Comparison of ENCODE assay signal across 25 mouse cellular contexts in the genomic region with DNA sequence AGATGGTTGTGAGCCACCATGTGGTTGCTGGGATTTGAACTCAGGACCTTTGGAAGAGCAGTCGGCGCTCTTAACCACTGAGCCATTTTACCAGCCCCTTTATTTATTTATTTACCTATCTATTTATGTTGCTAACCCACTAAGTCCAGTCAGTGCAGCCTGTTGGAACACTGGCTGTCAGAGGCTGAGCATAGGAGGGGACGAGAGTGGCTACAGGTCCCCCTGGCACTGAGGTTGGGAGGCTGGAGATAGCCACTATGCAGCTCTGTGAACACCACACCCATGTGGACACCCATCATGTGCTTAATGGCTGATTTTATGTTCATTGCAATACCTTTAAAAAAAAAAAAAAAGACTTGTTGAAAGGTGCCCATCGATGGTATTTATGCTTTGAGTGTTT. TPM values are rescaled to one million over a fixed set of nuclear protein-coding genes. Genes with fewer than 3 reads are reported as not detected.
A peak's percentile ranks its signal among the peaks of the same experiment; 100 is the strongest.
DNase-seq lines count a peak whose midpoint lies in the region; ATAC-seq and TF ChIP-seq lines count a peak whose summit lies in the region.
"Had no signal": no experiment of that assay in that cellular context is flagged by ENCODE, and none has a peak within 500 bp of the region (broad histone marks: within the 10 kb centered on the region; RNA-seq: fewer than 3 reads in every experiment).

No protein-coding gene starts in this region.

- no peak overlapping the region for H3K9ac ChIP-seq in forebrain, embryonic 15.5 days (replicated peaks)
- no peak overlapping the region for H3K9ac ChIP-seq in forebrain, embryonic 13.5 days
- H3K9ac ChIP-seq in heart, embryonic 12.5 days: no peak overlapping the region
- no peak overlapping the region for H3K9ac ChIP-seq in limb, embryonic 14.5 days (ENCODE audit: low read depth, low read length, severe bottlenecking)
- H3K9ac ChIP-seq: hindbrain, embryonic 15.5 days; limb, embryonic 12.5 days; liver, embryonic 13.5 days; midbrain, embryonic 12.5 days had no signal

- H3K4me1 ChIP-seq in forebrain, embryonic 15.5 days: peaks cover 39% of the 10 kb centered on the region
- H3K4me1 ChIP-seq in forebrain, embryonic 13.5 days: peaks cover 33% of the 10 kb centered on the region
- H3K4me1 ChIP-seq in heart, embryonic 12.5 days (replicated peaks): no peaks in the 10 kb centered on the region
- no peaks in the 10 kb centered on the region for H3K4me1 ChIP-seq in limb, embryonic 14.5 days (ENCODE audit: control insufficient read depth, insufficient read depth, low read length)
- H3K4me1 ChIP-seq: liver, embryonic 13.5 days had no signal

- WGBS in forebrain, embryonic 15.5 days: 88% methylated on average over 4 of the region's 4 CpGs
- whole genome bisulfite sequencing in forebrain, embryonic 13.5 days: 90% methylated on average over 4 of the region's 4 CpGs
- WGBS in heart, embryonic 12.5 days: 82% methylated on average over 4 of the region's 4 CpGs
- WGBS in limb, embryonic 14.5 days: 73% methylated on average over 4 of the region's 4 CpGs

- ATAC-seq in forebrain, embryonic 15.5 days (replicated peaks): no peak
- ATAC-seq in forebrain, embryonic 13.5 days: no peak
- no peak for ATAC-seq in heart, embryonic 12.5 days (ENCODE audit: insufficient number of reproducible peaks, low FRiP score)
- ATAC-seq in limb, embryonic 14.5 days (ENCODE audit: low FRiP score, low read depth): no peak

- H3K27ac ChIP-seq in forebrain, embryonic 15.5 days (replicated peaks): peak overlapping the region; percentile 67
- no peak overlapping the region for H3K27ac ChIP-seq in forebrain, embryonic 13.5 days
- H3K27ac ChIP-seq in heart, embryonic 12.5 days (ENCODE audit: poor library complexity, severe bottlenecking): no peak overlapping the region
- 0 out of 2 replicates have a peak overlapping the region, but pooled peaks have one; percentile 48 for H3K27ac ChIP-seq in layer of hippocampus, adult 2 months
- no peak overlapping the region for H3K27ac ChIP-seq in limb, embryonic 14.5 days (replicated peaks; ENCODE audit: low read depth, low read length)
- H3K27ac ChIP-seq: hindbrain, embryonic 15.5 days; kidney, postnatal 0 days; limb, embryonic 12.5 days; liver, embryonic 13.5 days; midbrain, embryonic 12.5 days; stomach, postnatal 0 days had no signal

- DNase-seq in heart, postnatal 4 days: no peak
- no peak for DNase-seq in layer of hippocampus, adult 2 months (ENCODE audit: low spot score in 2 of 2)
- no peak for DNase-seq in layer of hippocampus, postnatal 14 days (ENCODE audit: low spot score in 2 of 2)
- DNase-seq in limb, embryonic 14.5 days (ENCODE audit: low spot score): no peak
- DNase-seq: adrenal gland, postnatal 14 days; cerebellum, adult 2 months; cerebellum, postnatal 25 days; gastrocnemius, postnatal 10 days; kidney, adult 2 months; liver, embryonic 13.5 days; lung, adult 2 months; lung, postnatal 14 days; right cerebral cortex, postnatal 14 days; thymus, adult 2 months; thymus, postnatal 4 days had no signal

- H3K4me2 ChIP-seq in forebrain, embryonic 15.5 days (replicated peaks): no peak overlapping the region
- H3K4me2 ChIP-seq in forebrain, embryonic 13.5 days: no peak overlapping the region
- H3K4me2 ChIP-seq in heart, embryonic 12.5 days: peak overlapping the region; percentile 53
- H3K4me2 ChIP-seq in limb, embryonic 14.5 days (replicated peaks; ENCODE audit: low read depth, low read length, severe bottlenecking): 0 out of 2 replicates have a peak overlapping the region, but pooled peaks have one; percentile 5
- H3K4me2 ChIP-seq: hindbrain, embryonic 15.5 days; limb, embryonic 12.5 days; liver, embryonic 13.5 days; midbrain, embryonic 12.5 days had no signal

- no peak overlapping the region for H3K4me3 ChIP-seq in forebrain, embryonic 15.5 days
- H3K4me3 ChIP-seq in forebrain, embryonic 13.5 days: no peak overlapping the region
- no peak overlapping the region for H3K4me3 ChIP-seq in heart, embryonic 12.5 days
- no peak overlapping the region for H3K4me3 ChIP-seq in layer of hippocampus, adult 2 months
- H3K4me3 ChIP-seq in limb, embryonic 14.5 days (replicated peaks; ENCODE audit: low read length): no peak overlapping the region
- H3K4me3 ChIP-seq: hindbrain, embryonic 15.5 days; limb, embryonic 12.5 days; liver, embryonic 13.5 days; midbrain, embryonic 12.5 days had no signal

- TF ChIP-seq CTCF in layer of hippocampus, adult 2 months (conservative IDR thresholded peaks at IDR 0.05): no peak

- H3K27me3 ChIP-seq in forebrain, embryonic 15.5 days: no peaks in the 10 kb centered on the region
- no peaks in the 10 kb centered on the region for H3K27me3 ChIP-seq in forebrain, embryonic 13.5 days
- no peaks in the 10 kb centered on the region for H3K27me3 ChIP-seq in heart, embryonic 12.5 days (replicated peaks)
- no peaks in the 10 kb centered on the region for H3K27me3 ChIP-seq in limb, embryonic 14.5 days (ENCODE audit: control insufficient read depth, insufficient read depth, low read length)
- H3K27me3 ChIP-seq: hindbrain, embryonic 15.5 days; limb, embryonic 12.5 days; liver, embryonic 13.5 days; midbrain, embryonic 12.5 days had no signal

- no peak for TF ChIP-seq POLR2A in limb, embryonic 14.5 days (IDR thresholded peaks at IDR 0.05; ENCODE audit: borderline replicate concordance, extremely low read depth, insufficient read depth, insufficient read length)

- H3K36me3 ChIP-seq in forebrain, embryonic 15.5 days: no peaks in the 10 kb centered on the region
- no peaks in the 10 kb centered on the region for H3K36me3 ChIP-seq in forebrain, embryonic 13.5 days (ENCODE audit: poor library complexity, severe bottlenecking)
- no peaks in the 10 kb centered on the region for H3K36me3 ChIP-seq in heart, embryonic 12.5 days
- no peaks in the 10 kb centered on the region for H3K36me3 ChIP-seq in limb, embryonic 14.5 days (ENCODE audit: control insufficient read depth, insufficient read depth, low read length)
- H3K36me3 ChIP-seq: hindbrain, embryonic 15.5 days; limb, embryonic 12.5 days; liver, embryonic 13.5 days; midbrain, embryonic 12.5 days had no signal

- no peaks in the 10 kb centered on the region for H3K9me3 ChIP-seq in forebrain, embryonic 15.5 days
- H3K9me3 ChIP-seq in forebrain, embryonic 13.5 days (replicated peaks): no peaks in the 10 kb centered on the region
- no peaks in the 10 kb centered on the region for H3K9me3 ChIP-seq in heart, embryonic 12.5 days (replicated peaks)
- no peaks in the 10 kb centered on the region for H3K9me3 ChIP-seq in limb, embryonic 14.5 days (ENCODE audit: control insufficient read depth, low read length)
- H3K9me3 ChIP-seq: hindbrain, embryonic 15.5 days; limb, embryonic 12.5 days; liver, embryonic 13.5 days; midbrain, embryonic 12.5 days had no signal

RNA-seq across cellular contexts. Expression of a gene that starts 27.3 kb away (rescaled TPM):
- polyA plus RNA-seq in forebrain, embryonic 15.5 days (2015; fragmentation: Nextera tagmentation; extraction: Ambion mirVana): 2.7 TPM in 2 replicates
- polyA plus RNA-seq in forebrain, embryonic 13.5 days (2015; fragmentation: Nextera tagmentation; extraction: Ambion mirVana): 1.5 and 2.1 TPM in 2 replicates
- polyA plus RNA-seq in heart, embryonic 12.5 days (2016; fragmentation: Nextera tagmentation; extraction: Ambion mirVana): 0.24 and 0.64 TPM in 2 replicates
- 1 to 10 TPM; 2.2 to 3.3 TPM for total RNA-seq in heart, postnatal 4 days (2021)
- 1 to 10 TPM; 4.5 to 5.6 TPM for total RNA-seq in layer of hippocampus, adult 2 months (2021)
- 1 to 10 TPM; 3.7 to 5.4 TPM for total RNA-seq in layer of hippocampus, postnatal 14 days (2021)
- 0.86 and 0.87 TPM in 2 replicates for polyA plus RNA-seq in limb, embryonic 14.5 days (2012; rRNA removed)
- 0.50 and 0.53 TPM in 2 replicates for polyA plus RNA-seq in limb, embryonic 14.5 days (2014; fragmentation: Nextera tagmentation; extraction: Ambion mirVana)
- total RNA-seq: hematopoietic stem cell, adult 5-6 weeks; monocyte, adult 5-6 weeks had no signal

Comparison
In these comparisons a context has a peak if more than half of its experiments do, and no peak if none do; other contexts are left out.
1. H3K27ac ChIP-seq: peak in forebrain, embryonic 15.5 days (single experiment) and layer of hippocampus, adult 2 months (single experiment); none in forebrain, embryonic 13.5 days (single experiment), heart, embryonic 12.5 days (single experiment) and limb, embryonic 14.5 days (single experiment).
2. H3K4me2 ChIP-seq: peak in heart, embryonic 12.5 days (single experiment) and limb, embryonic 14.5 days (single experiment); none in forebrain, embryonic 15.5 days (single experiment) and forebrain, embryonic 13.5 days (single experiment).